Mouse (Mus musculus): ENCODE measurements around the gene Mfsd4a. TPM values are rescaled to one million over a fixed set of nuclear protein-coding genes. Genes with fewer than 3 reads are reported as not detected.
A peak's percentile ranks its signal among the peaks of the same experiment; 100 is the strongest.

Gene Mfsd4a
- total and polyA plus RNA-seq, 2 experiments from 2014 or later: 4.5 to 6.4 TPM

DNA sequence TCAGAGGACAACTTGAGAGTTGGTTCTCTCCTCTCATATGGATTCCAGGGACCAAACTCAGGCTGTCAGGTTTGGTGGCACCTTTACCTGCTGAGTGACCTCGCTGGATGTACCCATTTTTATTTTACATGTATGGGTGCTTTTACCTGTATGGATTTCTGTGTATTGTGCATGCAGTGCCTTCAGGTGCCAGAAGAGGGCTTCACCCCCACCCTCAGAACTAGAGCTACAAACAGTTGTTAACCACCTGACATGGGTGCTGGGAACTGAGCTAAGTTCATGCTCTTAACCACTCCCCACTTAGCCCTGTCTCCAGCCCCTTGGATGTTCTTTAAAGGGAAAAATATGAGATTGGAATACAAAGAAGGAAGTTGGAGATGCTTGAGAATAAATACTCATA lies 53.1 kb downstream of the Mfsd4a start:
- no peak overlapping the region for H3K27ac ChIP-seq (ENCODE audit: low read depth)
- TF ChIP-seq CTCF (IDR thresholded peaks at IDR 0.05; ENCODE audit: low read depth): no peak
- no peak for TF ChIP-seq EP300 (IDR thresholded peaks at IDR 0.05; ENCODE audit: low read depth)
- H3K4me3 ChIP-seq (ENCODE audit: low read depth, low read length): no peak overlapping the region
- no peak overlapping the region for H3K9ac ChIP-seq (replicated peaks; ENCODE audit: low read depth, low read length)
- no peak for ATAC-seq (ENCODE audit: insufficient read depth, low read depth)
- no peaks in the 10 kb centered on the region for H3K9me3 ChIP-seq (replicated peaks; ENCODE audit: control insufficient read depth, low read length)
- no peak overlapping the region for H3K4me2 ChIP-seq (ENCODE audit: low read depth, low read length)
- 89% methylated on average over 1 of the region's 1 CpGs for WGBS
- no peak for DNase-seq (ENCODE audit: low spot score)
- H3K27me3 ChIP-seq (ENCODE audit: control insufficient read depth, insufficient read depth, low read length): no peaks in the 10 kb centered on the region
- H3K36me3 ChIP-seq (replicated peaks; ENCODE audit: control insufficient read depth, insufficient read depth, low read length): peaks cover 52% of the 10 kb centered on the region
- H3K4me1 ChIP-seq (ENCODE audit: control insufficient read depth, insufficient read depth): 0 out of 2 replicates have a peak, but pooled peaks cover 3% of the 10 kb centered on the region

DNA sequence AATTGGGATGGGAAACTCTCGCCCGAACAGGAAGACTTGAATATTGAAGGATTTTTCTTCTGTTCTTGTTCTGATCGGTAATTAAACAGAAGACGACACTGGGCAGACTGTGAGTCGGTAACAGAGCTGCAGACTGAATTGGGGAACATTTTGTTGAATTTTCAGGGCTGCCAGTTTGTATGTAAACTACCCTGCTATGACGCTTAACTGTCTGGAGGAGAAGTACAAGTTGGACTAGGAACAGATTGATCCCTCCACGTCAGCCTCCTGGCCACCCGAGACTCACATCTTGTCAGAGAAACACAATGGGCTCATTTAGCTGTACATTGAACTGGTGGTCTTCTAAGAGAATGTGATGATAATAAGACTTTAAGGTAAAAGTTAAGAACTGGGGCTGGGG lies 55.0 kb downstream of the Mfsd4a start:
- Histone ChIP-seq H3K27ac (ENCODE audit: low read depth) (no peak overlapping the region), H3K4me1 (ENCODE audit: control insufficient read depth, insufficient read depth) (peaks cover 12% of the 10 kb centered on the region), H3K9me3 (replicated peaks; ENCODE audit: control insufficient read depth, low read length) (no peaks in the 10 kb centered on the region), H3K4me3 (ENCODE audit: low read depth, low read length) (no peak overlapping the region), H3K9ac (replicated peaks; ENCODE audit: low read depth, low read length) (no peak overlapping the region), H3K4me2 (ENCODE audit: low read depth, low read length) (no peak overlapping the region), H3K27me3 (ENCODE audit: control insufficient read depth, insufficient read depth, low read length) (no peaks in the 10 kb centered on the region), H3K36me3 (replicated peaks; ENCODE audit: control insufficient read depth, insufficient read depth, low read length) (peaks cover 32% of the 10 kb centered on the region)
- WGBS: 85% methylated on average over 8 of the region's 8 CpGs
- ATAC-seq (ENCODE audit: insufficient read depth, low read depth) (no peak), DNase-seq (ENCODE audit: low spot score) (no peak)
- no peak for TF ChIP-seq EP300 (IDR thresholded peaks at IDR 0.05; ENCODE audit: low read depth)
- no peak for TF ChIP-seq CTCF (IDR thresholded peaks at IDR 0.05; ENCODE audit: low read depth)

DNA sequence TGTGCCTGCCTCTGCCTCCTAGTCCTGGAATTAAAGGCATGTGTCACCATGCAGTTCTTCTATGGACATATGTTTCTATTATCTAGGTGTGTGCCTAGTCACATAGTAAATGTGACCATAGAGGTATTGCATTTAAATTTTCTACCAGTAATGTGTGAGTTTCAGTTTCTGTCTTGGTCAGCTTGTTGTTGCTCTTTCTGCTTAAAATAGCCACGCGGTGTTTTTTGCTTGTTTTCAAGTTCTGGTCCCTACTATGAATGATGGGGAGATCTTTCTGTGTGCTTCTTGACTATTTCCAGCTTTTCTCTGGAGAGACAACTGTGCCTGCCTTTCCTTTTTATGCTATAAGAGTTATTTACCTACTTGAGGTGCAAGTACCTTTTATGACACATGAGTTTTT lies 56.1 kb downstream of the Mfsd4a start:
- Histone ChIP-seq H3K27me3 (ENCODE audit: control insufficient read depth, insufficient read depth, low read length) (no peaks in the 10 kb centered on the region), H3K9ac (replicated peaks; ENCODE audit: low read depth, low read length) (no peak overlapping the region), H3K4me3 (ENCODE audit: low read depth, low read length) (no peak overlapping the region), H3K4me2 (ENCODE audit: low read depth, low read length) (no peak overlapping the region), H3K27ac (ENCODE audit: low read depth) (no peak overlapping the region), H3K36me3 (replicated peaks; ENCODE audit: control insufficient read depth, insufficient read depth, low read length) (peaks cover 23% of the 10 kb centered on the region), H3K9me3 (replicated peaks; ENCODE audit: control insufficient read depth, low read length) (no peaks in the 10 kb centered on the region), H3K4me1 (ENCODE audit: control insufficient read depth, insufficient read depth) (peaks cover 13% of the 10 kb centered on the region)
- 73% methylated on average over 2 of the region's 2 CpGs for WGBS
- TF ChIP-seq CTCF (IDR thresholded peaks at IDR 0.05; ENCODE audit: low read depth): no peak
- no peak for TF ChIP-seq EP300 (IDR thresholded peaks at IDR 0.05; ENCODE audit: low read depth)
- no peak for DNase-seq (ENCODE audit: low spot score)
- no peak for ATAC-seq (ENCODE audit: insufficient read depth, low read depth)

DNA sequence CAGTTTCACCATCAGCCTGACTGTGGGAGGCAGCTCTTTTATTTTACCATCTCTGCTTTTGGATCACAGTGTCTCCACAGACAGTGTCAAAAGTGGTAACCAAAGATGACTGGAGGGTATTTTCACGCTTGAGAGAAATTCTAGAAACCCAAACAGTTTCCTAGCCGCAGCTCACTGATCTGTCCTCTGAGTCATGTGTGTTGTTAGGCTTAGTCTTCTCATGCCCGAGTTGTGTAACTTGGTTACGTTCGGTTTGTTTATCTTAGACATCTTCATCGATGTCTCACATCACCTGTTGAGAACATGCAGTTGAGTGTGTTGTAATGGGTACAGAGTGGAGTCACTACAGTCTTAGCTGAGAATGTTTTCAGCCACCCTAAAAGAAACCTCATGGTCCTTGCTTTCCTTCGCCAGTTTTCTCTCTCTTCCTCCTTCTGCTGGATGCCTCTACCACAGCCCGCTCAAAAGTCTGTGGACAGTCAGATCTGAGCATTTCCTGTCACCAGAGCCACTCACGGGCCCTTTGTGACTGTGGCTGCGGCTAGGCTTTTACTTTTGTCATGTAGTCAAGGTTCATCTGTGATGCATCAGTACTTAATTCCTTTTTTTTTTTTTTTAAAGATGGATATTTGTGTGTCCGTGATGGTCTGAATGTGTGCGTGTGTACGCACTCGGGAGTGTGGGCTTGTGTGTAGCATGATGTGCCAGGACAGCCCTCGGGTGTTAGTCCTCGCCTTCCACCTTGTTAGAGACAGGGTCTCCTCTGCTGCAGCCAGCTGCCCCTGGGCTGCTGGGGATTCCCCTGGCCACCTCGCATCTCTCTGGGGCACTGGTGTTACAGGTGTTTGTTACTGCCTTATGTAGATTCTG lies 57.0 kb downstream of the Mfsd4a start:
- DNase-seq (ENCODE audit: low spot score) (no peak), ATAC-seq (ENCODE audit: insufficient read depth, low read depth) (no peak)
- H3K4me2 ChIP-seq (ENCODE audit: low read depth, low read length): peak overlapping the region; percentile 30
- TF ChIP-seq EP300 (IDR thresholded peaks at IDR 0.05; ENCODE audit: low read depth) (no peak), CTCF (IDR thresholded peaks at IDR 0.05; ENCODE audit: low read depth) (no peak)
- WGBS: 72% methylated on average over 17 of the region's 17 CpGs
- H3K36me3 ChIP-seq (replicated peaks; ENCODE audit: control insufficient read depth, insufficient read depth, low read length): peaks cover 17% of the 10 kb centered on the region
- H3K27me3 ChIP-seq (ENCODE audit: control insufficient read depth, insufficient read depth, low read length): no peaks in the 10 kb centered on the region
- H3K9ac ChIP-seq (replicated peaks; ENCODE audit: low read depth, low read length): no peak overlapping the region
- H3K4me1 ChIP-seq (ENCODE audit: control insufficient read depth, insufficient read depth): peaks cover 16% of the 10 kb centered on the region
- no peaks in the 10 kb centered on the region for H3K9me3 ChIP-seq (replicated peaks; ENCODE audit: control insufficient read depth, low read length)
- peak overlapping the region; percentile 21; the same call in 1 of the 2 replicates for H3K27ac ChIP-seq (ENCODE audit: low read depth)
- H3K4me3 ChIP-seq (ENCODE audit: low read depth, low read length): no peak overlapping the region

DNA sequence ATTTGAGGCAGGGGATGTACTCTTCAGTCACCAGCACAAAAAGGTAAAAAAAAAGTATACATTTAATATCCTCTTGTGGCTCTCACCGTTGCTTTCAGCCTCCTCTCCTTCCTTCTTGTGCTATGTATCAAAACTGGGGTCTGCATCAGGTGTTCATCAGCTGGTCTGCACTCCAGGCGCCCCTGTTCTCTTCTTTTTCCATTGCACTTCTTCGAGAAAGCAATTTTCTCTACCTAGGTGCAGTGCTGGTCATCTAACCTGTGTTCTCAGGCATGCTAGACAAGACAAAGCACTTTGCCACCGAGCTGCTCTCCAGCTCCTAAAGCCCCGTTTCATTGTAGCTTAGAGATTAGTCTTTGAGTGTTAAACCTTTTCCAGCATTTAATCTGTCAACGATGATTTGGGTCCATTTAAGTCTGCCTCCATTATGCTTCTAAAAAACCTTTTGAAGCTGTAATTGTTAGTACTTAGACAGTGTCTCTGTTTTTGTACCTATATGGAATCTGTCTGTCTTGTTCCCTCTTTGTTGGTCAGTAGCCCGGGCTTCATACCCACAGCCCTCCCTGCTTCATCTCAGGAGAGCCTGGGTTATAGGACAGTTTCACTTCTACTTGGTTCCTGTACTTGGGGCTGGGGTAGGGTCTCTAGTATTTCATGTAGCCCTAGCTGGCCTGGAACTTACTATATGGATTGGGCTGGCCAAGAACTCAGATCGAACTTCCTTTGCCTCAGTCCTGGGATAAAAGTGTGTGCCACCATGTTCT lies 58.8 kb downstream of the Mfsd4a start:
- no peaks in the 10 kb centered on the region for H3K36me3 ChIP-seq (replicated peaks; ENCODE audit: control insufficient read depth, insufficient read depth, low read length)
- TF ChIP-seq CTCF (IDR thresholded peaks at IDR 0.05; ENCODE audit: low read depth) (no peak), EP300 (IDR thresholded peaks at IDR 0.05; ENCODE audit: low read depth) (no peak)
- H3K27ac ChIP-seq (ENCODE audit: low read depth): peak overlapping the region; percentile 100
- no peaks in the 10 kb centered on the region for H3K9me3 ChIP-seq (replicated peaks; ENCODE audit: control insufficient read depth, low read length)
- WGBS: 39% methylated on average over 8 of the region's 8 CpGs
- peak overlapping the region; percentile 96 for H3K9ac ChIP-seq (replicated peaks; ENCODE audit: low read depth, low read length)
- DNase-seq (ENCODE audit: low spot score): no peak
- ATAC-seq (ENCODE audit: insufficient read depth, low read depth): no peak
- H3K27me3 ChIP-seq (ENCODE audit: control insufficient read depth, insufficient read depth, low read length): no peaks in the 10 kb centered on the region
- peaks cover 16% of the 10 kb centered on the region for H3K4me1 ChIP-seq (ENCODE audit: control insufficient read depth, insufficient read depth)
- peak overlapping the region; percentile 83 for H3K4me3 ChIP-seq (ENCODE audit: low read depth, low read length)
- H3K4me2 ChIP-seq (ENCODE audit: low read depth, low read length): peak overlapping the region; percentile 79

All from heart, postnatal 0 days (tissue).